Mouse (Mus musculus) layer of hippocampus, adult 8-10 months (tissue): ENCODE data around the gene Olfr1445. TPM values are rescaled to one million over a fixed set of nuclear protein-coding genes. Genes with fewer than 3 reads are reported as not detected.

Source experiments
- DNase-seq, 2 experiments: peaks; one replicate each; pipeline ENCODE4 v3.0.0; 2022; ENCODE audit warnings: low spot score in 2 of 2
- total RNA-seq, 4 experiments: library from RNA; stranded (reverse); gene quantifications; 2 replicates each; pipeline ENCODE4 v1.2.4; 2022

The Olfr1445 gene
- total RNA-seq = not detected

DNA sequence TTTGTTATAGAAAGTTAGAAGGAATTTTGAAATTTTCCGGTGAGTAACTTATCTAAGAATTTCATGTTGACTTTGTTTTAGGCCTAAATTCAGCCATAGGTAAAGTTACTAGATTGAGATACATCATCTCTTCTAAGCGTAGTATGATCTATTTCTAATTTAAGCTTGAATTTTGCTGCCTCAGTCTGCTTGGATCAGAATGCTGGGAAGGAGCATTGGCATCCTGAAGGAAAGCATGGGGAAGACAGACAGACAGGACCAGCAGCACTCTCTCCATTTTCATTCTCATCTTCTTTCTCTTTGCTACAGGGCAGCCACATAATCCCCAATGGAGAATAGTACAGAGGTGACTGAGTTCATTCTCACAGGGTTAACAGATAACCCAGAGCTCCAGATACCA, at the start of gene Olfr1445:
Olfr1445 (plus strand) TSS at position 301 of the 400 bp plus-strand sequence.
- no peak for DNase-seq

DNA sequence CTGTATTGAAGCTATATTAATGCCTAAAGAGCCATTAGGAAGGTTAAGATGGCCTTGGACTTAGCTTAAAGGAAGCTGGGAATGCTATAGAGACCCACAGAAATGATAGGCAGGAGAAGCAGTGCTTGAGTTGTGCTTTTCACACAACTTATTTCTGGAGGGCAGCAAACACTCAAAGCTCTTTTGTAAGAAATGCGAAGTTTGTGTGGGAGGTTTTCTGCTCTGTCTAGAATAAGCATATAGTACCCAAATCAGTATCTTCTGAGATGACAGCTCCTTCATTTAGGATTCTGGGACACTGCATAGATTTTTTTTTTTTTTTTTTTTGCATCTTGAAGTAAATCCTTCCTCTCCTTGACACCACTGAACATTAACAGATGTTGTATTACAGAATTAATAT, 45.1 kb upstream of the Olfr1445 start:
- no peak for DNase-seq

DNA sequence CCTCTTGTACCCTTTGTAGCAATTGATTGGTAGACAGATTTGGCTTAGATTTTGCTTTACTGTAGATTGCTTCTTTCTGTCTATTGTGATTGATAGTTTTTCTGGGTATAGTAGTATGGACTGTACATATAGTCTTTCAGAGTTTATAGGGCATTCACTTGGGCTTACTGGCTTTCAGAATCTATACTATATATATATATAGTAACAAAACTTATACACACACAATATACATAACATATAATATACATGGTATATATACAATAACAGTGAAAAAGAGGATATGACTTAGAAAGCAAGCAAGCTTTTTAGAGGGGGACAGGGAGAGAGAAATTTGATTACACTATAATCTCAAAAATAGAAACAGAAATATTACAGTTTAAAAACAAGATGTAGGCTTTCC, 37.3 kb upstream of the Olfr1445 start, which contains the start of gene Gm5244:
Gm5244 (plus strand) TSS at position 301 of the 400 bp plus-strand sequence.
- DNase-seq = no peak

DNA sequence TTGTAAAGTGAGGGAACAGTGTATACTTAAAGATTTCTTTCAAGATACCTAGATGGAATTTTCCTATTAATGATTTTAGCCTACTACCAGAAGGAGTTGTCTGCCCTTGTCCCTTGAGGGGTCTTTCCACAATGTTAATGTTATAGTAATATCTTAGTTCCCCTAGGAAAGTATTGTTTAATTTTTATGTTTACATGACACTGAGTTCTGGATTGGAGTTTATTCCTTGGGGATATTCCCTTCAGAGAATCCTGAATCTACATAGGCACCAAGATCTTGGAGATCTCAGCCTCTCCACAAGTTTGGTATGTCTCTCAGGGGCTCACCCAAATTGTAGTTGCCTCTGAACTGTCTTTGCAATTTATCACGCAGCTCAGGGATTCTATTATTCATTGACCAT, 26.7 kb upstream of the Olfr1445 start, which contains the start of gene Olfr1444:
Olfr1444 (plus strand) TSS at position 301 of the 400 bp plus-strand sequence.
- DNase-seq = no peak

DNA sequence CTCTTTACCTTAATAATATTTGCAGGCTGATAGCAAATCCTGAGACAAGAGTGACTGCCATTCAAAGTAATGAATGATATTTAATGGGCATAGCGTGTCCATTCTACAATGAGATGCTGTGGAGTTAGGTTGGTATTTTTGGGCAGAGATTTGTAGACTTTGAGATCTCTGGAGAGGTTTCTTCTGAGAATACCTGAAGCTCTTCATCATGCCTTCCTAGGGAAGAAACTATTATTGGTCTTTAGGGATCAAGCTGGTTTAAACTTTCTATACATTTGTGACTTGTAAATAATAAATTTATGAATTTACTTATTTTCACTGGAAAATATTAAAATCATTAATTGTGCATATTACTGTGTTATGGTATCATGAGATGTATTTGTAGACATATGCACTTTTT, 9.8 kb downstream of the Olfr1445 start, which contains the start of gene Olfr1446:
Olfr1446 (minus strand) TSS at position 101 of the 400 bp plus-strand sequence.
- DNase-seq = no peak

DNA sequence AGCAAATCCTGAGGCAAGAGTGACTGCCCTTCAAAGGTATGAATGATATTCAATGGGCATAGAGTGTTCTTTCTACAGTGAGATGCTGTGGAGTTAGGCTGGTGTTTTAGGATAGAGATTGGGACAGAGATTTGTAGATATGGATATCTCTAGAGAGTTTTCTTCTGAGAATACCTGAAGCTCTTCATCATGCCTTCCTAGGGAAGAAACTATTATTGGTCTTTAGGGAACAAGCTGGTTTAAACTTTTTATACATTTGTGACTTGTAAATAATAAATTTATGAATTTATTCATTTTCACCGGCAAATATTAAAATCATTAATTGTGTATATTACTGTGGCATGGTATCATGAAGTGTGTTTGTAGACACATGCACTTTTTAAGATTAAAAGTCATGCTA, 20.0 kb downstream of the Olfr1445 start, which contains the start of gene Olfr1447:
Olfr1447 (minus strand) TSS at position 101 of the 400 bp plus-strand sequence.
- no peak for DNase-seq

DNA sequence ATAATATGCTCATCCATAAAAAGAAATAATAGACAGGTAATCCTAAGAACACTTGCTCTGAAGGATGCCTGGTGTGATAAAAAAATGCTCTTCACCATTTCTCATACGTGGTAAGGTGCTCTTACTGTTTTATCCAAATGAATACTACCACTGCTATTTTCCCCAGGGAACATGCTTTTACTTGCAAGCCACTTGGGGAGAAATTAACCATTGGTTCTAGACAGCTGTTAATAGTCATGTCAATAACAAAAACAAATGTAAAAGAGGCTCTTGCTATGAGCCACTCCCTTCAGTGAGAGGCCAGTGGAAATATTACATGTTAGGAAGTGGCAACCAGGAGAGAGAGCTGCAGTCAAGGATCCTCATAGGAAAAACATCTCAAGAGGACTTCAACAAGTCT, 40.7 kb downstream of the Olfr1445 start, which contains the start of gene Olfr1448:
Olfr1448 (minus strand) TSS at position 101 of the 400 bp plus-strand sequence.
- DNase-seq = no peak

DNA sequence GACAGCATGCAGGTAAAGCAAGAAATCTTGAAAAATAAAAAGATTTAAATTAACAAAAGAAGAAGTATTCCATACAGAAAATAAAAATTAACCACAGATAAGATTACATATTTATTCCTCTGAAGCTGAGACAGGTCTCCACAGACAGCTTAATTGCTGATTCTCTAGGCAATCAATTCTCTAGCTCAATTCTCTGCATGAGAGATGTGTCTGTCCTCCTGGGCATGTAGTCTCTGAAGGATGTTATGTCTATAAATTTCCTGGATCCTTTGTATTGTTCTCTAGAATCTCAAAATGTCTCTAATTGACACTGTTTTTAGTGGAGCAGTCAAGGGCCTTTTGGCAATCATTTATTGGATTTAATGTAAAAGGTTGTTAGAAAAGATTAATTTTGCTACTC, 46.9 kb downstream of the Olfr1445 start, which contains the start of gene Olfr1449:
Olfr1449 (plus strand) TSS at position 301 of the 400 bp plus-strand sequence.
- DNase-seq = no peak

Other genes with a start within 250 kb of the Olfr1445 start
- gene Olfr1442, start 213.4 kb upstream of the Olfr1445 start, total RNA-seq = not detected
- not detected for gene Olfr1443, start 205.7 kb upstream of the Olfr1445 start, total RNA-seq
- not detected for gene Keg1, start 188.1 kb upstream of the Olfr1445 start, total RNA-seq
- 1 to 10 TPM; 4.0 to 4.9 (median 4.6) TPM for gene Cntf, start 118.2 kb upstream of the Olfr1445 start, total RNA-seq
- gene Zfp91, start 87.7 kb upstream of the Olfr1445 start, total RNA-seq = 10 to 100 TPM; 87.1 to 94.7 (median 90.9) TPM
- gene Lpxn, start 87.7 kb upstream of the Olfr1445 start, total RNA-seq = 1 to 10 TPM; 1.4 to 6.1 (median 2.7) TPM
- not detected for gene Gm5244, start 37.2 kb upstream of the Olfr1445 start, total RNA-seq
- not detected for gene Olfr1444, start 26.6 kb upstream of the Olfr1445 start, total RNA-seq
- not detected for gene Olfr1446, start 9.7 kb downstream of the Olfr1445 start, total RNA-seq
- not detected for gene Olfr1447, start 19.9 kb downstream of the Olfr1445 start, total RNA-seq
- not detected for gene Olfr1448, start 40.6 kb downstream of the Olfr1445 start, total RNA-seq
- not detected for gene Olfr1449, start 47.0 kb downstream of the Olfr1445 start, total RNA-seq
- gene Olfr1450, start 66.4 kb downstream of the Olfr1445 start, total RNA-seq = not detected
- not detected for gene Olfr1451, start 111.2 kb downstream of the Olfr1445 start, total RNA-seq
- not detected for gene Olfr1453, start 144.5 kb downstream of the Olfr1445 start, total RNA-seq
- not detected for gene Olfr1454, start 176.8 kb downstream of the Olfr1445 start, total RNA-seq
- gene Olfr1457, start 214.0 kb downstream of the Olfr1445 start, total RNA-seq = not detected
- not detected for gene Olfr1458, start 222.9 kb downstream of the Olfr1445 start, total RNA-seq